Mouse (Mus musculus) limb, embryonic 12.5 days (tissue): ENCODE data around the gene Zbtb8os. TPM values are rescaled to one million over a fixed set of nuclear protein-coding genes. Genes with fewer than 3 reads are reported as not detected.

Experiments used
- ATAC-seq: fragments of 200-750 bp; cut with Nextera tagmentation; 2 replicates; pipeline ENCODE4 v1.8.0; 2017; ENCODE audit warnings: low read depth, moderate TSS enrichment; ENCODE audit not compliant: insufficient number of reproducible peaks, insufficient read depth, low FRiP score, low TSS enrichment
- H3K27ac ChIP-seq: fragments of 300-500 bp; sonication (generic); 2 replicates; pipeline ENCODE4 v1.5.1; 2016; ENCODE audit warnings: mild to moderate bottlenecking, moderate library complexity
- H3K27me3 ChIP-seq: fragments of 300-500 bp; sonication (generic); 2 replicates; pipeline ENCODE4 v1.6.1; 2016; ENCODE audit warnings: mild to moderate bottlenecking, moderate library complexity
- H3K36me3 ChIP-seq: fragments of 300-500 bp; sonication (generic); 2 replicates; pipeline ENCODE4 v1.6.1; 2016; ENCODE audit warnings: mild to moderate bottlenecking, moderate library complexity
- H3K4me1 ChIP-seq: fragments of 300-500 bp; sonication (generic); replicated peaks from 2 replicates; pipeline ENCODE4 v1.6.1; 2016
- H3K4me2 ChIP-seq: fragments of 300-500 bp; sonication (generic); 2 replicates; pipeline ENCODE4 v1.6.1; 2016; ENCODE audit warnings: mild to moderate bottlenecking, moderate library complexity
- H3K4me3 ChIP-seq: fragments of 300-500 bp; sonication (generic); replicated peaks from 2 replicates; pipeline ENCODE4 v1.5.1; 2016; ENCODE audit warnings: mild to moderate bottlenecking
- H3K9ac ChIP-seq: fragments of 300-500 bp; sonication (generic); replicated peaks from 2 replicates; pipeline ENCODE4 v1.6.1; 2016; ENCODE audit warnings: mild to moderate bottlenecking, moderate library complexity
- H3K9me3 ChIP-seq: fragments of 300-500 bp; sonication (generic); 2 replicates; pipeline ENCODE4 v1.6.1; 2016; ENCODE audit warnings: mild to moderate bottlenecking, moderate library complexity
- WGBS: fragments of 180-500 bp; shearing (Covaris S2); methylation state at CpG from one replicate; pipeline ENCODE4 v1.1.7; 2016; 5-methylcytosine and 5-hydroxymethylcytosine counted together
- polyA plus RNA-seq: library from polyadenylated mRNA; unstranded; fragments of >200 nt; fragmentation: Nextera tagmentation; extraction: Ambion mirVana; gene quantifications from 2 replicates; pipeline ENCODE4 v1.2.1, GENCODE M21; 2016

Gene Zbtb8os
- polyA plus RNA-seq, 1 experiment from 2014 or later, result 48.8 TPM

GRCm38 (mm10) chr4:129297724-129298123, 37.8 kb upstream of the Zbtb8os start:
- H3K9me3 ChIP-seq, result 0 out of 2 replicates have a peak, but pooled peaks cover 12% of the 10 kb centered on the region
- ATAC-seq, result no peak

GRCm38 (mm10) chr4:129299121-129299520, 36.4 kb upstream of the Zbtb8os start:
- Histone ChIP-seq H3K9me3 (0 out of 2 replicates have a peak, but pooled peaks cover 12% of the 10 kb centered on the region), H3K4me2 (no peak overlapping the region), H3K36me3 (no peaks in the 10 kb centered on the region), H3K4me1 (peaks cover 17% of the 10 kb centered on the region), H3K4me3 (no peak overlapping the region), H3K9ac (no peak overlapping the region), H3K27me3 (0 out of 2 replicates have a peak, but pooled peaks cover 4% of the 10 kb centered on the region), H3K27ac (no peak overlapping the region)
- no peak for ATAC-seq
- 49% methylated on average over 10 of the region's 10 CpGs for WGBS

More at GRCm38 (mm10) chr4:129297724-129298123, 37.8 kb upstream of the Zbtb8os start:
- Histone ChIP-seq H3K27ac (no peak overlapping the region), H3K4me2 (no peak overlapping the region), H3K9ac (no peak overlapping the region), H3K36me3 (no peaks in the 10 kb centered on the region), H3K4me3 (no peak overlapping the region), H3K4me1 (peaks cover 16% of the 10 kb centered on the region), H3K27me3 (0 out of 2 replicates have a peak, but pooled peaks cover 15% of the 10 kb centered on the region)
- 89% methylated on average over 4 of the region's 4 CpGs for WGBS

- no peak for ATAC-seq
Measured at GRCm38 (mm10) chr4:129303401-129303800, 32.1 kb upstream of the Zbtb8os start.

GRCm38 (mm10) chr4:129303816-129304215, 31.7 kb upstream of the Zbtb8os start:
- no peak overlapping the region for H3K4me2 ChIP-seq
- 89% methylated on average over 9 of the region's 9 CpGs for WGBS
- no peak for ATAC-seq
- no peak overlapping the region for H3K4me3 ChIP-seq
- 0 out of 2 replicates have a peak, but pooled peaks cover 12% of the 10 kb centered on the region for H3K9me3 ChIP-seq
- no peak overlapping the region for H3K9ac ChIP-seq
- no peak overlapping the region for H3K27ac ChIP-seq
- no peaks in the 10 kb centered on the region for H3K27me3 ChIP-seq
- peaks cover 7% of the 10 kb centered on the region for H3K4me1 ChIP-seq
- peaks cover 35% of the 10 kb centered on the region for H3K36me3 ChIP-seq

More at GRCm38 (mm10) chr4:129303401-129303800, 32.1 kb upstream of the Zbtb8os start:
- H3K9ac ChIP-seq, result no peak overlapping the region
- WGBS, result 68% methylated on average over 5 of the region's 5 CpGs
- H3K27me3 ChIP-seq, result no peaks in the 10 kb centered on the region
- H3K4me1 ChIP-seq, result peaks cover 8% of the 10 kb centered on the region
- H3K4me2 ChIP-seq, result no peak overlapping the region
- peaks cover 31% of the 10 kb centered on the region for H3K36me3 ChIP-seq
- no peak overlapping the region for H3K27ac ChIP-seq
- H3K9me3 ChIP-seq, result 0 out of 2 replicates have a peak, but pooled peaks cover 12% of the 10 kb centered on the region
- no peak overlapping the region for H3K4me3 ChIP-seq

GRCm38 (mm10) chr4:129304306-129304705, 31.2 kb upstream of the Zbtb8os start:
- Histone ChIP-seq H3K9ac (no peak overlapping the region), H3K9me3 (0 out of 2 replicates have a peak, but pooled peaks cover 12% of the 10 kb centered on the region), H3K27ac (no peak overlapping the region), H3K4me3 (no peak overlapping the region), H3K27me3 (no peaks in the 10 kb centered on the region), H3K4me1 (peaks cover 7% of the 10 kb centered on the region), H3K36me3 (peaks cover 40% of the 10 kb centered on the region), H3K4me2 (no peak overlapping the region)
- WGBS, result 71% methylated on average over 1 of the region's 1 CpGs
- no peak for ATAC-seq

- Histone ChIP-seq H3K4me3 (no peak overlapping the region), H3K4me1 (peaks cover 7% of the 10 kb centered on the region), H3K36me3 (peaks cover 76% of the 10 kb centered on the region), H3K9me3 (no peaks in the 10 kb centered on the region), H3K27ac (no peak overlapping the region), H3K27me3 (no peaks in the 10 kb centered on the region), H3K4me2 (no peak overlapping the region), H3K9ac (no peak overlapping the region)
- ATAC-seq, result no peak
- 94% methylated on average over 1 of the region's 1 CpGs for WGBS
Measured at GRCm38 (mm10) chr4:129307936-129308335, 27.6 kb upstream of the Zbtb8os start.

GRCm38 (mm10) chr4:129313886-129314285, 21.6 kb upstream of the Zbtb8os start:
- no peaks in the 10 kb centered on the region for H3K4me1 ChIP-seq
- H3K27me3 ChIP-seq, result no peaks in the 10 kb centered on the region
- H3K27ac ChIP-seq, result no peak overlapping the region
- H3K4me2 ChIP-seq, result no peak overlapping the region
- H3K9me3 ChIP-seq, result no peaks in the 10 kb centered on the region
- no peak overlapping the region for H3K9ac ChIP-seq
- ATAC-seq, result no peak
- no peak overlapping the region for H3K4me3 ChIP-seq
- WGBS, result 89% methylated on average over 3 of the region's 3 CpGs
- H3K36me3 ChIP-seq, result peaks cover 99% of the 10 kb centered on the region

GRCm38 (mm10) chr4:129320876-129321275, 14.6 kb upstream of the Zbtb8os start:
- Histone ChIP-seq H3K9ac (no peak overlapping the region), H3K4me1 (no peaks in the 10 kb centered on the region), H3K27me3 (no peaks in the 10 kb centered on the region), H3K36me3 (peaks cover 92% of the 10 kb centered on the region), H3K4me2 (no peak overlapping the region), H3K27ac (no peak overlapping the region), H3K4me3 (no peak overlapping the region), H3K9me3 (no peaks in the 10 kb centered on the region)
- no peak for ATAC-seq
- 95% methylated on average over 1 of the region's 1 CpGs for WGBS

- Histone ChIP-seq H3K9me3 (no peaks in the 10 kb centered on the region), H3K4me3 (no peak overlapping the region), H3K27ac (no peak overlapping the region), H3K9ac (no peak overlapping the region), H3K27me3 (no peaks in the 10 kb centered on the region), H3K4me2 (no peak overlapping the region), H3K36me3 (peaks cover 92% of the 10 kb centered on the region), H3K4me1 (no peaks in the 10 kb centered on the region)
- WGBS, result 95% methylated on average over 5 of the region's 5 CpGs
- ATAC-seq, result no peak
Measured at GRCm38 (mm10) chr4:129322042-129322441, 13.5 kb upstream of the Zbtb8os start.

GRCm38 (mm10) chr4:129323491-129323890, 12.0 kb upstream of the Zbtb8os start:
- H3K4me1 ChIP-seq, result no peaks in the 10 kb centered on the region
- no peak overlapping the region for H3K27ac ChIP-seq
- no peak overlapping the region for H3K4me3 ChIP-seq
- H3K4me2 ChIP-seq, result no peak overlapping the region
- H3K27me3 ChIP-seq, result no peaks in the 10 kb centered on the region
- peaks cover 92% of the 10 kb centered on the region for H3K36me3 ChIP-seq
- WGBS, result 94% methylated on average over 1 of the region's 1 CpGs
- H3K9me3 ChIP-seq, result no peaks in the 10 kb centered on the region
- ATAC-seq, result no peak
- no peak overlapping the region for H3K9ac ChIP-seq

- Histone ChIP-seq H3K9ac (no peak overlapping the region), H3K4me2 (no peak overlapping the region), H3K4me3 (no peak overlapping the region), H3K9me3 (no peaks in the 10 kb centered on the region), H3K36me3 (peaks cover 90% of the 10 kb centered on the region), H3K4me1 (no peaks in the 10 kb centered on the region), H3K27me3 (no peaks in the 10 kb centered on the region), H3K27ac (no peak overlapping the region)
- no peak for ATAC-seq
- 83% methylated on average over 1 of the region's 1 CpGs for WGBS
Measured at GRCm38 (mm10) chr4:129324756-129325155, 10.7 kb upstream of the Zbtb8os start.

GRCm38 (mm10) chr4:129326191-129326590, 9.3 kb upstream of the Zbtb8os start:
- H3K27ac ChIP-seq, result no peak overlapping the region
- no peak overlapping the region for H3K4me3 ChIP-seq
- H3K9me3 ChIP-seq, result no peaks in the 10 kb centered on the region
- no peak overlapping the region for H3K9ac ChIP-seq
- H3K4me2 ChIP-seq, result no peak overlapping the region
- H3K27me3 ChIP-seq, result no peaks in the 10 kb centered on the region
- H3K36me3 ChIP-seq, result peaks cover 90% of the 10 kb centered on the region
- ATAC-seq, result no peak
- WGBS, result 82% methylated on average over 1 of the region's 1 CpGs
- H3K4me1 ChIP-seq, result no peaks in the 10 kb centered on the region
